Mouse (Mus musculus) urinary bladder, postnatal 36 days (tissue): ENCODE results near the gene Itga9.
"Not testable (repeated sequence)": the region's sequence is repeated elsewhere in the genome, so short reads cannot be mapped to it uniquely, and the experiment has no call there.

Experiments used
- DNase-seq, 2 experiments: peaks; one replicate each; pipeline ENCODE4 v3.0.0; 2022; ENCODE audit warnings: low spot score in 2 of 2, mixed read lengths in 1 of 2

Itga9 gene

GRCm38 (mm10) chr9:118606148-118606816, at the start of gene Itga9:
Gene Itga9 (plus strand): TSS chr9:118606690.
- DNase-seq = peak; percentile 69 to 72

GRCm38 (mm10) chr9:118556951-118557780, 49.3 kb upstream of the Itga9 start:
- DNase-seq = no peak

GRCm38 (mm10) chr9:118563356-118563755, 43.1 kb upstream of the Itga9 start:
- DNase-seq = no peak

GRCm38 (mm10) chr9:118563866-118564265, 42.6 kb upstream of the Itga9 start:
- DNase-seq = no peak

- no peak for DNase-seq
Measured at GRCm38 (mm10) chr9:118564696-118565095, 41.8 kb upstream of the Itga9 start.

- DNase-seq = no peak
Measured at GRCm38 (mm10) chr9:118569328-118569727, 37.2 kb upstream of the Itga9 start.

- no peak for DNase-seq
Measured at GRCm38 (mm10) chr9:118570865-118571264, 35.6 kb upstream of the Itga9 start.

- DNase-seq = no peak
Measured at GRCm38 (mm10) chr9:118571701-118572100, 34.8 kb upstream of the Itga9 start.

GRCm38 (mm10) chr9:118574911-118575310, 31.6 kb upstream of the Itga9 start:
- DNase-seq = no peak

- DNase-seq = no peak
Measured at GRCm38 (mm10) chr9:118580371-118580770, 26.1 kb upstream of the Itga9 start.

- DNase-seq = no peak
Measured at GRCm38 (mm10) chr9:118582757-118583156, 23.7 kb upstream of the Itga9 start.

GRCm38 (mm10) chr9:118584838-118585237, 21.7 kb upstream of the Itga9 start:
- no peak for DNase-seq

- no peak for DNase-seq
Measured at GRCm38 (mm10) chr9:118585998-118586397, 20.5 kb upstream of the Itga9 start.

GRCm38 (mm10) chr9:118587115-118587514, 19.4 kb upstream of the Itga9 start:
- no peak for DNase-seq

GRCm38 (mm10) chr9:118589249-118589648, 17.2 kb upstream of the Itga9 start:
- DNase-seq = no peak

GRCm38 (mm10) chr9:118590230-118590629, 16.3 kb upstream of the Itga9 start:
- DNase-seq = no peak

- DNase-seq = no peak
Measured at GRCm38 (mm10) chr9:118591633-118592032, 14.9 kb upstream of the Itga9 start.

GRCm38 (mm10) chr9:118592585-118593249, 13.8 kb upstream of the Itga9 start:
- DNase-seq = no peak

GRCm38 (mm10) chr9:118593443-118593842, 13.0 kb upstream of the Itga9 start:
- no peak for DNase-seq

GRCm38 (mm10) chr9:118596767-118597166, 9.7 kb upstream of the Itga9 start:
- DNase-seq = no peak

GRCm38 (mm10) chr9:118600393-118600792, 6.1 kb upstream of the Itga9 start:
- DNase-seq = not testable (repeated sequence)

GRCm38 (mm10) chr9:118602576-118602975, 3.9 kb upstream of the Itga9 start:
- no peak for DNase-seq
